Mouse (Mus musculus): ENCODE results near the gene Prps1. TPM values are rescaled to one million over a fixed set of nuclear protein-coding genes. Genes with fewer than 3 reads are reported as not detected.

Prps1 gene
- total RNA-seq, 1 experiment from 2014 or later: 18.5 TPM

Other genes starting within 250 kb of the Prps1 start
- gene Frmpd3, start 114.3 kb upstream of the Prps1 start, total RNA-seq (2021): not detected in 2 replicates
- gene Tsc22d3, start 144.0 kb downstream of the Prps1 start, total RNA-seq (2021): 106 and 116 TPM in 2 replicates
- 34.5 and 38.4 TPM in 2 replicates for gene Mid2, start 208.0 kb downstream of the Prps1 start, total RNA-seq (2021)